Mouse (Mus musculus): ENCODE measurements around the gene Cxcl1.

DNA sequence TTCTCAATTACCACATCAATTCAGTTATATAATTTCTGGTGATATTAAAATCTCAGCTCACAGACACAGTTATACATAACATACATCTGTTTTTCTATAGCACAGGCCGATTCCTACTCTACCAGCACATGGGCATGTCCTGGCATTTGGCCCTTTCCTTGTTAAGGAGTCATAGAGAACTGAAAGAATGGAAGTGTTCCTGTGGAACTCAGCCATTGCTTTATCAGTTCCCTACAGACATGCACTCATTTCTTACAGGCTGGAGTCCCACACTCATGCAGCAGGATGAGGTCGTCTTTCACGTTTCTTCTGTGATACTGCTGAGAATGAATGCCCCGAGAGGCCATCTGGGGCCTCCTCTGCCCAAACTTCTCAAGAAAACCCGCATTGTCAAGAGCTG is 33.6 kb upstream of the Cxcl1 start:
- TF ChIP-seq CTCF (IDR thresholded peaks at IDR 0.05; ENCODE audit: low read depth, low read length) (no peak), POLR2A (IDR thresholded peaks at IDR 0.05; ENCODE audit: borderline replicate concordance, low read depth, low read length) (no peak)
